Mouse (Mus musculus): ENCODE measurements around the gene Lingo3. TPM values are rescaled to one million over a fixed set of nuclear protein-coding genes. Genes with fewer than 3 reads are reported as not detected.

The Lingo3 gene
- total and polyA plus RNA-seq, 3 experiments, result not detected

DNA sequence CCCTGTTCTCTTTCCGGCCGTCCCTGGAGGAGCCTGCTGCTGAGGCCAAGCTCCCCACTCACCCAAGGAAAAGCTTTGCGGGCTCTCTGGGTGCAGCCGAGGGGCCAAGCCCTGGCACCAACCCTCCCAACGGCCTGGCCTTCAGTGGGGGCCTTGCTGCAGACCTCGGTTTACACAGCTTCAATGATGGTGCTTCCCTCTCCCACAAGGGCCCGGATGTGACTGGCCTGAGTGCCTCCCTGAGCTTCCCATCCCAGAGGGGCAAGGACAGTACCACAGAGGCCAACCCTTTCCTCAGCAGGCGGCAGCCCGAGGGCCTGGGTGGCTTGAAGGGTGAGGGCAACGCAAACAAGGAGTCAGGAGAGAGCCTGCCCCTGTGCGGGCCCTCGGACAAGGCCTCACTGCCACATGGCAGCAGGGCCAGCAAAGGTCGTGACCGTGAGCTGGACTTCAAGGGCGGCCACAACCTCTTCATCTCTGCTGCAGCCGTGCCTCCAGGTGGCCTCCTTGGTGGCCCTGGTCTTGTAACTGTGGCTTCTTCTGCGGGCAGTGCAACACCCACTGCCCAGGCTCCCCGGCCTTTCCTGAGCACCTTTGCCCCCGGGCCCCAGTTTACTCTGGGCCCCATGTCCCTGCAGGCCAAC is 53.0 kb downstream of the Lingo3 start:
- Histone ChIP-seq H3K27ac (ENCODE audit: control insufficient read depth, low read depth, low read length) (no peak overlapping the region), H3K9me3 (replicated peaks; ENCODE audit: insufficient read depth, low read length) (no peaks in the 10 kb centered on the region), H3K27me3 (ENCODE audit: control insufficient read depth in 1 of 2, insufficient read depth in 2 of 2, low read length in 2 of 2) (no peaks in the 10 kb centered on the region), H3K79me2 (ENCODE audit: control insufficient read depth, insufficient read depth, low read length, poor library complexity) (no peaks in the 10 kb centered on the region), H3K4me1 (ENCODE audit: control insufficient read depth in 1 of 2, insufficient read depth in 2 of 2, low read length in 2 of 2) (no peaks in the 10 kb centered on the region), H3K4me3 (ENCODE audit: control insufficient read depth in 1 of 2, insufficient read depth in 1 of 2, low read depth in 2 of 2, low read length in 2 of 2) (no peak overlapping the region), H3K9ac (ENCODE audit: control insufficient read depth, low read depth, low read length, poor library complexity, severe bottlenecking) (no peak overlapping the region), H3K36me3 (ENCODE audit: control insufficient read depth in 1 of 2, insufficient read depth in 2 of 2, low read length in 2 of 2) (peaks cover 0 to 13% of the 10 kb centered on the region in 2 experiments; a peak in 2 of 4 replicates)
- no peak for DNase-seq (ENCODE audit: low read depth, low spot score)
- TF ChIP-seq POLR2A (IDR thresholded peaks at IDR 0.05; ENCODE audit: control insufficient read depth in 1 of 2, insufficient read depth in 1 of 2, low read depth in 1 of 2, low read length in 2 of 2, poor library complexity in 1 of 2), result no peak

DNA sequence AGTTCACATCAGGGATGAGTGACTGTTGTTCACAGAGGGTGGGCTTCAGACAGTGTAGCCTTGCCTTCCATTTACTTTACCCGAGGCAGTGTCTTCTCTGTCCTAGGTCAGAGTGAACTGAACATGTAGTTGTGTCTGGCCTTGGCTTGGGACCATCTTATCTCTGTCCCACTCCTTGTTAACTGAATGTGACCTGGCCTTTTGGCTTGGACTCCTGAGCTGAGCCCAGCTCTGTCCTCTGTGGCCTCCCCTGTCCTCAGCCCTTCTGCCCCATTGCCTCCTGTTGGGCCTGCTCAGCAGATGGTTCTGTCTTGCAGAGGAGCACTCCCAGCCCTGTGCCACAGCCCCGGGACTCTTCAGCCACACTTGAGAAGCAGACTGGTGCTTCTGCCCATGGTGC is 56.3 kb downstream of the Lingo3 start:
- Histone ChIP-seq H3K9ac (ENCODE audit: control insufficient read depth, low read depth, low read length, poor library complexity, severe bottlenecking) (no peak overlapping the region), H3K9me3 (replicated peaks; ENCODE audit: insufficient read depth, low read length) (no peaks in the 10 kb centered on the region), H3K27me3 (ENCODE audit: control insufficient read depth in 1 of 2, insufficient read depth in 2 of 2, low read length in 2 of 2) (no peaks in the 10 kb centered on the region), H3K36me3 (ENCODE audit: control insufficient read depth in 1 of 2, insufficient read depth in 2 of 2, low read length in 2 of 2) (peaks cover 0 to 14% of the 10 kb centered on the region in 2 experiments; a peak in 1 of 4 replicates), H3K4me3 (ENCODE audit: control insufficient read depth in 1 of 2, insufficient read depth in 1 of 2, low read depth in 2 of 2, low read length in 2 of 2) (no peak overlapping the region), H3K79me2 (ENCODE audit: control insufficient read depth, insufficient read depth, low read length, poor library complexity) (no peaks in the 10 kb centered on the region), H3K27ac (ENCODE audit: control insufficient read depth, low read depth, low read length) (no peak overlapping the region), H3K4me1 (ENCODE audit: control insufficient read depth in 1 of 2, insufficient read depth in 2 of 2, low read length in 2 of 2) (no peaks in the 10 kb centered on the region)
- TF ChIP-seq HCFC1 (IDR thresholded peaks at IDR 0.05; ENCODE audit: low read depth, low read length), result no peak
- TF ChIP-seq NELFE (IDR thresholded peaks at IDR 0.05; ENCODE audit: low read depth, low read length), result no peak
- TF ChIP-seq USF2 (IDR thresholded peaks at IDR 0.05; ENCODE audit: borderline replicate concordance in 1 of 2, insufficient read depth in 1 of 2, low read depth in 1 of 2, low read length in 2 of 2), result no peak
- no peak for TF ChIP-seq MEF2A (IDR thresholded peaks at IDR 0.05; ENCODE audit: extremely low read depth, insufficient replicate concordance, low read depth, low read length, poor library complexity, severe bottlenecking)
- no peak for TF ChIP-seq RCOR1 (IDR thresholded peaks at IDR 0.05; ENCODE audit: low read depth, low read length)
- TF ChIP-seq GABPA (IDR thresholded peaks at IDR 0.05; ENCODE audit: low read depth, low read length), result no peak
- no peak for TF ChIP-seq ELF1 (IDR thresholded peaks at IDR 0.05; ENCODE audit: low read depth, low read length)
- no peak for TF ChIP-seq MYB (IDR thresholded peaks at IDR 0.05; ENCODE audit: low read depth, low read length)
- TF ChIP-seq MAZ (IDR thresholded peaks at IDR 0.05; ENCODE audit: low read depth, low read length), result no peak
- TF ChIP-seq ZMIZ1 (IDR thresholded peaks at IDR 0.05; ENCODE audit: low read depth, low read length), result no peak
- TF ChIP-seq GATA1 (IDR thresholded peaks at IDR 0.05; ENCODE audit: low read depth, low read length), result no peak
- no peak for DNase-seq (ENCODE audit: low read depth, low spot score)

DNA sequence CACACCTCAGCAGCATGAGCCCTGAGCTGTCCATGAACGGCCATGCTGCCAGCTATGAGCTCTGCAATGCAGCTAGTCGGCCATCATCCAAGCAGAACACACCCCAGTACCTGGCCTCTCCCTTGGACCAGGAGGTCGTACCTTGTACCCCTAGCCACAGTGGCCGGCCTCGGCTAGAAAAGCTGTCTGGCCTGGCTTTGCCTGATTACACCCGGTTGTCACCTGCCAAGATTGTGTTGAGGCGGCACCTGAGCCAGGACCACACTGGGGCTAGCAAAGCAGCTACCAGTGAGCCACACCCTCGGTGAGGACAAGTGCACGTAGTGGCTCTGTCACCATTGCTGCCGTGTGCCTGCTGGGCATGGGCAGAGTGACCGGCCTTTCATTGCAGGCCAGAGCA is 57.9 kb downstream of the Lingo3 start:
- no peak for DNase-seq (ENCODE audit: low read depth, low spot score)
- Histone ChIP-seq H3K27me3 (ENCODE audit: control insufficient read depth in 1 of 2, insufficient read depth in 2 of 2, low read length in 2 of 2) (no peaks in the 10 kb centered on the region), H3K4me3 (ENCODE audit: control insufficient read depth in 1 of 2, insufficient read depth in 1 of 2, low read depth in 2 of 2, low read length in 2 of 2) (no peak overlapping the region), H3K27ac (ENCODE audit: control insufficient read depth, low read depth, low read length) (no peak overlapping the region), H3K9me3 (replicated peaks; ENCODE audit: insufficient read depth, low read length) (no peaks in the 10 kb centered on the region), H3K79me2 (ENCODE audit: control insufficient read depth, insufficient read depth, low read length, poor library complexity) (no peaks in the 10 kb centered on the region), H3K36me3 (ENCODE audit: control insufficient read depth in 1 of 2, insufficient read depth in 2 of 2, low read length in 2 of 2) (peaks cover 0 to 14% of the 10 kb centered on the region in 2 experiments; a peak in 1 of 4 replicates), H3K4me1 (ENCODE audit: control insufficient read depth in 1 of 2, insufficient read depth in 2 of 2, low read length in 2 of 2) (no peaks in the 10 kb centered on the region), H3K9ac (ENCODE audit: control insufficient read depth, low read depth, low read length, poor library complexity, severe bottlenecking) (no peak overlapping the region)
- TF ChIP-seq ETS1 (IDR thresholded peaks at IDR 0.05; ENCODE audit: low read depth, low read length) (no peak), HCFC1 (IDR thresholded peaks at IDR 0.05; ENCODE audit: low read depth, low read length) (no peak), GATA1 (IDR thresholded peaks at IDR 0.05; ENCODE audit: low read depth, low read length) (no peak), RAD21 (IDR thresholded peaks at IDR 0.05; ENCODE audit: low read depth, low read length) (no peak), NELFE (IDR thresholded peaks at IDR 0.05; ENCODE audit: low read depth, low read length) (no peak), ZKSCAN1 (IDR thresholded peaks at IDR 0.05; ENCODE audit: low read depth, low read length) (no peak), KAT2A (conservative IDR thresholded peaks at IDR 0.05; ENCODE audit: low read depth, low read length) (no peak), TBP (IDR thresholded peaks at IDR 0.05; ENCODE audit: low read depth, low read length) (no peak), SIN3A (IDR thresholded peaks at IDR 0.05; ENCODE audit: low read length) (no peak), SMC3 (IDR thresholded peaks at IDR 0.05; ENCODE audit: low read depth, low read length) (no peak), ELF1 (IDR thresholded peaks at IDR 0.05; ENCODE audit: low read depth, low read length) (no peak), ZC3H11A (IDR thresholded peaks at IDR 0.05; ENCODE audit: low read depth, low read length) (no peak), UBTF (IDR thresholded peaks at IDR 0.05; ENCODE audit: borderline replicate concordance, insufficient read depth, low read depth, low read length) (no peak), MYB (IDR thresholded peaks at IDR 0.05; ENCODE audit: low read depth, low read length) (no peak), POLR2AphosphoS5 (IDR thresholded peaks at IDR 0.05; ENCODE audit: borderline replicate concordance, low read depth, low read length) (no peak), EP300 (IDR thresholded peaks at IDR 0.05; ENCODE audit: low read depth in 1 of 2, low read length in 2 of 2) (no peak), E2F4 (IDR thresholded peaks at IDR 0.05; ENCODE audit: borderline replicate concordance, low read depth, low read length) (no peak), MYC (IDR thresholded peaks at IDR 0.05; ENCODE audit: low read depth, low read length) (no peak)

All from MEL (cell line).